Comparison of ENCODE assay signal across 29 mouse cellular contexts in genomic region chr11:109530030-109530429, GRCm38 (mm10). TPM values are rescaled to one million over a fixed set of nuclear protein-coding genes. Genes with fewer than 3 reads are reported as not detected.
DNase-seq lines count a peak whose midpoint lies in the region; ATAC-seq and TF ChIP-seq lines count a peak whose summit lies in the region.
"Had no signal": no experiment of that assay in that cellular context is flagged by ENCODE, and none has a peak within 500 bp of the region (broad histone marks: within the 10 kb centered on the region; RNA-seq: fewer than 3 reads in every experiment).

No protein-coding gene starts in this region.

- H3K9me3 ChIP-seq in hindbrain, embryonic 16.5 days (ENCODE audit: control insufficient read depth, low read length), result no peaks in the 10 kb centered on the region
- no peaks in the 10 kb centered on the region for H3K9me3 ChIP-seq in hindbrain, embryonic 12.5 days (replicated peaks)
- H3K9me3 ChIP-seq: forebrain, embryonic 10.5 days; G1E; heart, embryonic 10.5 days; kidney, embryonic 15.5 days; limb, embryonic 10.5 days; liver, embryonic 15.5 days; midbrain, embryonic 12.5 days; neural tube, embryonic 13.5 days had no signal

- POLR2A ChIA-PET in Patski (lab: Charles Lee), result no interaction called here

- no peaks in the 10 kb centered on the region for H3K36me3 ChIP-seq in hindbrain, embryonic 16.5 days (ENCODE audit: control insufficient read depth, insufficient read depth, low read length)
- no peaks in the 10 kb centered on the region for H3K36me3 ChIP-seq in hindbrain, embryonic 12.5 days
- H3K36me3 ChIP-seq: forebrain, embryonic 10.5 days; G1E; heart, embryonic 10.5 days; kidney, embryonic 15.5 days; limb, embryonic 10.5 days; liver, embryonic 15.5 days; midbrain, embryonic 12.5 days; neural tube, embryonic 13.5 days had no signal

- intact Hi-C loops in left cerebral cortex, postnatal 4 days (cut with DNase I), result no loop called here

- in situ Hi-C loops in Patski (cut with MboI; ENCODE audit: low pct_unique_long_range_greater_than_20kb), result no loop called here

- H3K27ac ChIP-seq in hindbrain, embryonic 16.5 days (ENCODE audit: low read depth, low read length), result no peak overlapping the region
- no peak overlapping the region for H3K27ac ChIP-seq in hindbrain, embryonic 12.5 days
- H3K27ac ChIP-seq: forebrain, embryonic 10.5 days; heart, embryonic 10.5 days; kidney, embryonic 15.5 days; limb, embryonic 10.5 days; liver, embryonic 15.5 days; midbrain, embryonic 12.5 days; neural tube, embryonic 13.5 days had no signal

- H3K4me3 ChIP-seq in hindbrain, embryonic 16.5 days (ENCODE audit: low read length), result no peak overlapping the region
- H3K4me3 ChIP-seq in hindbrain, embryonic 12.5 days, result no peak overlapping the region
- H3K4me3 ChIP-seq: forebrain, embryonic 10.5 days; heart, embryonic 10.5 days; kidney, embryonic 15.5 days; limb, embryonic 10.5 days; liver, embryonic 15.5 days; midbrain, embryonic 12.5 days; neural tube, embryonic 13.5 days had no signal

- no peak overlapping the region for H3K9ac ChIP-seq in hindbrain, embryonic 16.5 days (ENCODE audit: low read depth, low read length)
- no peak overlapping the region for H3K9ac ChIP-seq in hindbrain, embryonic 12.5 days
- H3K9ac ChIP-seq: kidney, embryonic 15.5 days; liver, embryonic 15.5 days; midbrain, embryonic 12.5 days; neural tube, embryonic 13.5 days had no signal

- H3K4me1 ChIP-seq in hindbrain, embryonic 16.5 days (ENCODE audit: control insufficient read depth, insufficient read depth, low read depth, low read length), result no peaks in the 10 kb centered on the region
- no peaks in the 10 kb centered on the region for H3K4me1 ChIP-seq in hindbrain, embryonic 12.5 days
- H3K4me1 ChIP-seq: forebrain, embryonic 10.5 days; heart, embryonic 10.5 days; kidney, embryonic 15.5 days; limb, embryonic 10.5 days; liver, embryonic 15.5 days; midbrain, embryonic 12.5 days; neural tube, embryonic 13.5 days had no signal

- H3K27me3 ChIP-seq in hindbrain, embryonic 16.5 days (replicated peaks; ENCODE audit: control insufficient read depth, insufficient read depth, low read length), result no peaks in the 10 kb centered on the region
- no peaks in the 10 kb centered on the region for H3K27me3 ChIP-seq in hindbrain, embryonic 12.5 days
- no peaks in the 10 kb centered on the region for H3K27me3 ChIP-seq in Patski
- H3K27me3 ChIP-seq: CH12.LX; kidney, embryonic 15.5 days; liver, embryonic 15.5 days; midbrain, embryonic 12.5 days; neural tube, embryonic 13.5 days had no signal

- peak; percentile 65 for DNase-seq in left cerebral cortex, postnatal 4 days
- DNase-seq in left cerebral cortex, adult 11 months (ENCODE audit: low spot score), result no peak
- no peak for DNase-seq in Patski (ENCODE audit: low read depth, low spot score)
- peak; percentile 3 to 32 for DNase-seq in layer of hippocampus, postnatal 36 days
- no peak for DNase-seq in neural tube, embryonic 10.5 days (ENCODE audit: extremely low spot score, low spot score)
- DNase-seq: adrenal gland, postnatal 10 days; B cell, adult 2 months; gastrocnemius, postnatal 10 days; heart, postnatal 4 days; kidney, adult 11 months; liver; retina, postnatal 1 day; right cerebral cortex, postnatal 25 days; spleen, adult 18-20 months; thymus, postnatal 14 days had no signal

- CTCF ChIA-PET in Patski (lab: Charles Lee), result no interaction called here

- no peak for TF ChIP-seq CTCF in Patski (IDR thresholded peaks at IDR 0.05)

- 81% methylated on average over 4 of the region's 4 CpGs for WGBS in hindbrain, embryonic 16.5 days
- WGBS in hindbrain, embryonic 12.5 days, result 82% methylated on average over 4 of the region's 4 CpGs

- H3K4me2 ChIP-seq in hindbrain, embryonic 16.5 days (ENCODE audit: low read length), result no peak overlapping the region
- H3K4me2 ChIP-seq in hindbrain, embryonic 12.5 days (replicated peaks), result no peak overlapping the region
- H3K4me2 ChIP-seq: kidney, embryonic 15.5 days; liver, embryonic 15.5 days; midbrain, embryonic 12.5 days; neural tube, embryonic 13.5 days had no signal

- ATAC-seq in hindbrain, embryonic 16.5 days, result peak; percentile 60; the same call in 1 of the 2 replicates
- no peak for ATAC-seq in hindbrain, embryonic 12.5 days (ENCODE audit: low FRiP score)
- peak; percentile 29 for ATAC-seq in Patski
- ATAC-seq: activated CD4-positive, CD25-positive, alpha-beta regulatory T cell, adult 4 months; forebrain, embryonic 16.5 days; lung, postnatal 0 days had no signal

RNA-seq across cellular contexts. Expression of gene Slc16a6, which starts 56.6 kb away (rescaled TPM):
- 5.4 and 6.4 TPM in 2 replicates for polyA plus RNA-seq in hindbrain, embryonic 16.5 days (2015; fragmentation: Nextera tagmentation; extraction: Ambion mirVana)
- polyA plus RNA-seq in hindbrain, embryonic 12.5 days (2016; fragmentation: Nextera tagmentation; extraction: Ambion mirVana), result 4.0 and 4.6 TPM in 2 replicates
- total RNA-seq in left cerebral cortex, postnatal 4 days (2021), result 10 to 100 TPM; 13.0 to 13.2 TPM
- 1.2 TPM for polyA plus RNA-seq in Patski (2021)
- total RNA-seq in layer of hippocampus, postnatal 36 days (2021), result 1 to 10 TPM; 5.2 to 6.2 TPM

RNA-seq across cellular contexts. Expression of gene Arsg, which starts 56.9 kb away (rescaled TPM):
- polyA plus RNA-seq in hindbrain, embryonic 16.5 days (2015; fragmentation: Nextera tagmentation; extraction: Ambion mirVana), result 8.0 and 9.0 TPM in 2 replicates
- 4.7 and 5.9 TPM in 2 replicates for polyA plus RNA-seq in hindbrain, embryonic 12.5 days (2016; fragmentation: Nextera tagmentation; extraction: Ambion mirVana)
- 1 to 10 TPM; 4.8 to 6.0 TPM for total RNA-seq in left cerebral cortex, postnatal 4 days (2021)
- 1.1 TPM for polyA plus RNA-seq in Patski (2021)
- total RNA-seq in layer of hippocampus, postnatal 36 days (2021), result 10 to 100 TPM in 1 of 2 experiments, 1 to 10 TPM in 1; 9.6 to 12.2 TPM

Comparison
In these comparisons a context has a peak if more than half of its experiments do, and no peak if none do; other contexts are left out.
1. DNase-seq: peak in left cerebral cortex, postnatal 4 days (single experiment) and layer of hippocampus, postnatal 36 days (2 of 2); none in left cerebral cortex, adult 11 months (single experiment), Patski (single experiment) and neural tube, embryonic 10.5 days (single experiment).